Mouse (Mus musculus) cerebellum, adult 11-12 months (tissue): ENCODE results near the gene Gstp3.
"Not testable (repeated sequence)": the region's sequence is repeated elsewhere in the genome, so short reads cannot be mapped to it uniquely, and the experiment has no call there.

Source experiments
- DNase-seq: peaks from one replicate; pipeline ENCODE4 v3.0.0; 2022

Gene Gstp3

DNA sequence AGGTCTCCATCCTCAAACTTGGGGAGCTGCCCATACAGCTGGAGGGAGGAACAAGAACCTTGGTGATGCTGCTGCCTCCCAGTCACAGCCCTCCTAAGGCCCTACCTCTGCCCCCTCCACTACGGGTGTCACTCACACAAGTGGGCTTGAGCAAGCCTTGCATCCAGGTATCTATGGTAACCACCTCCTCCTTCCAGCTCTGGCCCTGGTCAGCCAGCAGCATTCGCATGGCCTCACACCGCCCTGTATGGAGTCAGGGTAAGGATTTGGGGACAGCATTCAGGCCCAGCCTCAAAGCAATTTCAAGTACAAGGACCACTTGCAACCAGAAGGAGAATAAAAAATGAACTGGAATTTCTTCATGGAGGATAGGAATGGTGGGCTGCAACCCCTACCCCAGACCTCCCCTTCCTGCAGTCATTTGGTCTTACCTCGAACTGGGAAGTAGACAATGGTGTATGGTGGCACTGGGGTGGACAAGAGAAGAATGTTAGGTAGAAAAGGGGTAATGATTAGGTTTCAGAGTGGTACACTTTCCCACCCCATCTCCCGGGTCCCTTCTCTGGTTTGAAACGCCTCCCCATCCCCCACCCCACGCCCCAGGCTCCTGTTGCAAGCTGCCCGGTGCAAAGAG lies 22.1 kb downstream of the Gstp3 start:
- DNase-seq, result not testable (repeated sequence)

DNA sequence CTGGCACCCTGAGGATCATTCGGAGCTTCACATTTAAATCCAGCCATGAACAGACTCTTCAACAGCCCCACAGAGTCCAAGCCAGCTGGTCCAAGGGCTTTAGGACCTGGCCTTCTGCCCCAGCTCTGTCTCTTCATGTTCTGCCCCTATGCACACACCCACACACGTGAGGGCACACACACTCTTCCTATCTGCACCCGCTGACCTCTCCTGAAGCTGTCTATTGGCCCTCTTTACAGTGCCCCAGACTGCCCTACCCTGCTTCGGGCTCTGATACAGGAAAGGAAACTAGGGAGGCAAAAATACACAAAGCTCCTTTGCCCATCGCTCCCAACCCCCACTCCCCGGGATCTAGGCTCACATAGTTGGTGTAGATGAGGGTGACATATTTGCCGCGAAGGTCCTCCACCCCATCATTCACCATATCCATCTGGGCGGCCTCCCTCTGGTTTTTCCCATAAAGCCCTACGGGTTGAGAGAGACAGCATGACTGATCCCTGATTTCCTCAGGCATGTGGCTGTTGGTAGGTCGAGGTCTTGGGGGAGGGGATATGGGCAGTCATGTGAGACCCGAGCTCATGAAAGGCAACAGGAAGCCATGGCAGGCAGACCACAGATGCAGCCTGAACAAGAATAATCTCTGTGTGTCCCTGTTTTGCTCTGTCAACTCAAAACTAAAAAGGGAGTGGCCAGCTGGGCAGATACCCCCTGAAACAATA lies 22.9 kb downstream of the Gstp3 start:
- peak; percentile 26 for DNase-seq

DNA sequence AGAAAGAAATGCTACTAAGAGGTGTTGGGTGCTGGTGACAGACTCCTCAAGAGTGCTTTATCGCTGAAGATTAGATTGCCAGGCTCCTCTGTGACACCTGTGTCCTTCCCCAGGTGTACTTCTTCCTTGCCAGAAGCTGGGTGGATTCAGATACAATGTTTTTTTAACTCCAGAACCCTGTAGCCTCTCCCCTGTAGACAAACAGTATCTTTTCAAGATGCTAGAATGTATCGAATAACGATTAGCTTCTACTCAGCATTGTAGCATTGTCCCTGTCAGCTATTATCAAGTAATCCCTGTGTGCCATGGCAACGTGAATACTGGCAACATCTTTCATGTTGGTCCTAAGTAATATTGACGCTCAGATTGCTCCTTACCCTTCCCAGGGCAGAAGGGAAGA lies 25.6 kb downstream of the Gstp3 start:
- no peak for DNase-seq

DNA sequence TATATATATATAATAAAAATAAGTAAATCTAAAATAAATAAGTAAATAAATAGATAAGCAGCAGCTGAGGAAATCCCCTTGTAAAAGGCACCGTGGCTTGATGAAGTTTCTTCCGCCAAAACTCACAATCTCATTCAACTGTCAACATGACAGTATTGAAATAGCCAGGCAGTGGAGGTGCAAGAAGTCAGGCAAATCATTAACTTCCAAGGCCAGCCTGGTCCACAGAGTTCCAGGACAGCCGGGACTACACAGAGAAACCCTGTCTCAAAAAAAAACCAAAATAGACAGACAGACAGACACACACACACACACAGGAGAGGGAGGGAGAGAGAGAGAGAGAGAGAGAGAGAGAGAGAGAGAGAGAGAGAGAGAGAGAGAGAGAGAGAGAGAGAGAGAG lies 26.1 kb downstream of the Gstp3 start:
- DNase-seq, result no peak

DNA sequence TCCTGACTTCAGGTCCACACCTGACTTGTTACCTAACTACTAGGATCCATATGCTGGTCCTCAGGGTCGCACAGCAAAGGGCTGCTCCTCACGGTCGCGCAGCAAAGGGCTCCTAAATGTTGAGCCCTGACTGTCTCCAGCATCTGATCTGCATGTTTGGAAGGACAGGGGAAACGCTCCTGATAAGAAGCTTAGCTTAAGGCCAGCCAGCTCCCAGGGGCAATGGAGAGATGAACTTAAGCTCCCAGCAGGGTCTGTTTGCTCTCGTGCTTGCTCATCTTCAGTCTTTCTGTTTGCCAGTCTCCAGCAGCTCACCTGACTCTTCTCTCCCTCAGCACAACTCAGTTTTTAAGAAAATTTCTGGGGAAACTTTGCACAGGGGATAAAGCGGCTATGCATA lies 26.7 kb downstream of the Gstp3 start:
- DNase-seq, result no peak

DNA sequence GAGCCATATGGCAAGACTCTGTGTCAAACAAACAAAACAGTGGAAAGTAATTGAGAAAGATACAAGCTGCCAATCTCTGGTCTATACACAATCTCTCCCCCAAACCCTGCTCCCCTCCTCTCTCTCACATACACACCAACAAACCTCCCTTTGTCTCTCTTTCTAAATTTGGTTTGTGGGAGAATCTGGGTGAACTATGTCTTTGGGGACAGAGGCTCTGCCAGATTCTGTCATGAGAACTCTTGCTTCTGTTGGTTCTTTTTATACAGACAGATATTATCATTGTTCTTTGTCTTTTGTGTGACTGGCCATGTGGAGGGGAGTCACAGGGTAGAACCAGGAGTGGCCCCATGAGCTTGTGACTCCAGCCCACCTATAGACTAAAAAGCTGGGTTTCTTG lies 31.8 kb downstream of the Gstp3 start:
- DNase-seq, result no peak

DNA sequence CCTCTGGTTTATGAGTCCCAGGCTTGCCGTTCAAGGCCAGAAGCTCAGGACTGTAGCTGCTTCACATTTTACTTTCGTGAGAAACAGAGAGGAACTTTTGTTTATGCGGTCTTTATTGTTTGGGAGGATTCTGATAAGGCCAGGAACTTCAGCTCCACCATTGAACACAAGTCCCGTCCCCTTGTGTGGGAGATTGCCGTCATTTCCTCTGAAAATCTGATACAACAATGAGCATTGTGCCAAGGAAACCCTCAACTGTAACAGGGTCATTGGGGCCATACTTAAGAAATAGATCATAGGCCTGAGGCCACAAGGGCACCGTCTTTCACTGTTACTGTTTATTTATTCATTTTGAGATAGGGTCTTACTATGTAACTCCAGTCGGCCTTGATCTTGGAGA lies 36.2 kb downstream of the Gstp3 start:
- DNase-seq, result no peak

DNA sequence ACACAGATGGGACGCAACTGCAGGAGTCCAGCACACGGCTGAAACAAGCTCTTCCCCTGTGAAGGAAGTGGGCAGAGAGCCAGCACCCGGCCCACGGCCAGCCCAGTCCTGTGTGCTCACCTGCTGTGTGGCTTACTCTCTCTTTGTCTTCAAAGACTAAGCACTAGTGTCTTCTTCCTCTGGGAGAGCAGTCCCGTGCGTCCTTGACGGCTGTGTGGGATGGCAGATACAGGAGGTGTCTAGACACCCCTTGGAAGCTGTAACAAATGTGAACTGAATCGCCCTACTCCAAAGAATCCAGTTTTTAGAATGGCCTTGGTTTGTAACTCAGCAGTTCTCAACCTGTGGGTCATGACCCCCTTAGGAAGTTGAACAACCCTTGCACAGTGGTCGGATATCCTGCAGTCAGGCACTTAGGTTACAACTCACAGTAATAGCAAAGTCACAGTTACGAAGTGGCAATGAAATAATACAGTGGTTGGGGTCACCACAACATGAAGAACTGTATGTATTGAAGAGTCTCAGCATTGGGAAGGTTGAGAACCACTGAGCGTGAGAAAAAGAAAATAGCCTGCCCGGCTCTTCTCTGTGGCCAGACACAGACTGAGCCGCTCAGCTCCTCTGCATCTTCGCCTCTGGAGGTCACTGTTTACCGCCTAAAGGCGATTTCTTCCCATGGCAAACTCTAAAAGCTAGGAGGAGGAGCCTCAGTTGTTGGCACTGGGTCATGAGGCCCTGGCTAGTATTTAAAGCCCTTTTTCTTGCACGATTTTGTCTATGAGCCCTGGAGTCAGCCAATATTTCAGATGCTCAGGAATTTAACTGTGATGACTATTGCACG lies 40.4 kb downstream of the Gstp3 start:
- peak; percentile 88 for DNase-seq

DNA sequence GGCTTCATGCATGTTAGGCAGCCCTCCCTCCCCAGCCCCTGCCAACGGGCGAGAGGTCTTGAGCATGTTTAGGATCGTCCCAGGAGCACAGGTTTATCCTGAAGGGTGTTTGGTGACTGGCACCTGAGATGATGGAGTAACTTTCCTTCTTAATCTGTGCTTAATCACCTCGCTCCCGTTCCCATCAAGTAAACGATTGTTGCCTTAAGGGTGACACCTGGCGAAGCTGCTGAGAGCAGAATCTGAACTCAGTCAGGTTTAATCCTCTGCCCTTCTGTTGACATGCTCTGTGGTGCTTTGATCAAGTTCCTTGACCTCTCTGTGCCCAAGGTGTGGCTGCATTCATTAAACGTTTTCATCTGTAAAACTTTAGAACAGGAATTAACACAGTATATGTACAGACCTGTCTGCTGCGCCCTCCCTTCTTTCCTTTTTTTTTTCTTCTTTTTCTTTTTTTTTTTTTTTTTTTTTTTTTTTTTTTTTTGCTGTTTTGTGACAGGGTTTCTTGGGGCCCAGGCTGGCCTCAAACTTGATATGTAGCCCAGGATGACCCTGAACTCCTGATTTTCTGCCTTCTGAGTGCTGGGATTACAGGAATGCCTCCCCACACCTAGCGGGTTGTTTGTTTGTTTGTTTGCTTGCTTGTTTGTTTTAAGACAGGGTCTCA lies 41.3 kb downstream of the Gstp3 start:
- DNase-seq, result no peak

DNA sequence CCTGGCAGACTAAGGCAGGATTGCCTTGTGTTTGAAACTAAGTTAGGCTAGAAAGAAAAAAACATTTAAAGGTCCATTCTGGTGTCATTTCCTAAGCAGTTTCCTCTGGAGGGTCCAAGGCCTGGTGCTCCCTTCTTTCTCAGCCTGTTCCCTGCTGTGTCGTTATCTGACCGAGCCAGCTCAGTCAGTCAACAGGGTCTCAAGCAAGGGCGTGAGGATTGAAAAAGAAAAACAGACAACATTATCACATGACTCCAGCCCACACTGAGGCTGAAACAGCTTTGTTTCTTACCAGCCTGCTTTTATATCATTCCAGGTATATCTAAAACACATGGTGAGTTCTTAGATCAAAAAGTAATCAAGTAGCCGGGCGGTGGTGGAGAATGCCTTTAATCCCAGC lies 43.7 kb downstream of the Gstp3 start:
- no peak for DNase-seq

DNA sequence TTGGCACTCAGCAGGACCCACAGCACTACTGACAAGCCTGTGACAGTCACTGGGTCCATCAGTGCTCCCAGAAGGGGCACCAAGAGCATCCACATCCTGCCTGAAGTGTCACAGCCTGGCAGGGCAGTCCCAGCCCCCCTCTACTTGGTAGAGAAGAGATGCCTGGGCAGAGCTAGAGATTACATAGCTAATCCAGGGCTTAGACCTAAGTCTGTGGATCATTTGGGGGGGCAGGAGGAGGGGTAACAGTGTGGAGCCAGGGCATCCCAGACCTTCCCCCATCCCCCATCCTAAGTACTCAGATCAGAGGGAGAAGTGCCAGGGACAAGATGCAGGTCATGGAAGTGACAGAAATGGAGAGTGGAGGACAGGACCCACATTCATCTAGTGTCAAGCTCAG lies 44.6 kb downstream of the Gstp3 start:
- peak; percentile 41 for DNase-seq

DNA sequence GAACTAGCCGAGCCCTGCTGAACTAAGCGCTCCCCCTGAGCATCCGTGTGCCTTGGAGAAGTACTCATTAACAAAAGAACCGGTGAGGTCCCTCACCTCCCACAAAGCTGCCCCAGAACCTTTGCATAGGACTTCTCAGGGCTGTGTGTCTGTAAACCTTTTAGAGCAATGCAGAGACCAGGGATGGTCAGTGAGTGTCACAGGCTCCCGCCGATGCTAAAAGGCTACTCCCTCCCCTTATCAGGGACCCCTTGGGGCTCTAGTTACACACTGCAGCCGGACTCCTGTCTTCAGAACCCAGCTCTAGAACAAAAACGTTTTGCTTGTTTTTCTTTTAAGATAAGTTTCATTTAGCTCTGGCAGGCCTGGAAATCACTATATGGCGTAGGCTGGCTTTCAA lies 46.3 kb downstream of the Gstp3 start:
- no peak for DNase-seq

DNA sequence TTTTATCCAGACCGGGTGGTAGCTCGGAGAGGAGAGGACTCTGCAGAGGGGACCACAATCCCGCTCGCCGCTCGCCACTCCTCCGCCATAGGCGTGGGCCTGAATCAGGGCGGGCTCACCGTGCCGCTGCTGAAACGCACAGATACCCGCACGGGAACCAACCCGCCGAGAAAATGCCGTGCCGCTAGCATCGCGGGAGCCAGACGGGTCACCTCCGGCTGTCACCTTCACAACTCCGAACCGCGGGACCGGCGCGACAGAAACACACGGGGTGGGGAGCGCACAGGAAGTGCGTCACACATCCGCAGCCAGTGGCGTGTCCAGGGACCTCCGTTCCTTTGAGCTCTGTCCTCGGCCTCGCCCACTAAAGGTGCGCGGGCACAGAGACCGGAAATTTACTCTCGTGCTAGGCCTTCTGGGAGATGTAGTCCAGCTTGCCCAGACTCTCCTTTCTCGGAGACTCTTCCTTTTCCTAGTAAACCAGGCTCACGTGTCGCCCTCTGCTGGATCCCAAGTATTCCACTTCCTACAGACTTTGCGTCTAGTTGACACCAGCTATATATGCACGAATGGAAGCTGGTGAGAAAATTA lies 46.8 kb downstream of the Gstp3 start, which contains the start of gene Ndufv1:
Ndufv1 (minus strand) TSS at position 375 of the 591 bp plus-strand sequence.
- DNase-seq, result peak; percentile 99

DNA sequence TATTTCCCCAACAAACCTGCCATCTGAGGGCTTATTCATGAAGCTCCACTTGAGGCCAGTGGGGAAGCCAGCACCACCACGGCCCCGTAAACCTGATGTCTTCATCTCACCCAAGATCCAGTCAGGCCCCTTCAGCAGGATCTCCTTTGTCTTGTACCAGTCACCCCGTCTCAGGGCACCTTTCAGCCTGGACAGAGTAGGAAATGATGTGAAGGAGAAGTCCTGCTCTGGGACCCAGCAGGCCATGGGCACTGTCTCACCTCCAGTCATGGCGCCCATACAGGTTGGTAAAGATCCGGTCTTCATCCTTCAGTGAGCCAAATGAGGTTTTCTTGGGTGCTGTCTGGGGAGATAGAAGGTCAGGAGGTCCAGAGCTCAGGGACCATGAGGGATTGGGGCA lies 48.3 kb downstream of the Gstp3 start:
- DNase-seq, result peak; percentile 36
